Mouse (Mus musculus) Patski (cell line): ENCODE measurements around the gene Zan. TPM values are rescaled to one million over a fixed set of nuclear protein-coding genes. Genes with fewer than 3 reads are reported as not detected.
A peak's percentile ranks its signal among the peaks of the same experiment; 100 is the strongest.

Experiments
- ATAC-seq: fragments of 100-300 bp; one replicate; pipeline ENCODE4 v1.8.0; 2021
- CTCF ChIA-PET: fragments of 350-600 bp; sonication (Branson Sonifier 250); formaldehyde crosslinking; loops from one replicate; lab custom pipeline; 2022; ENCODE audit warnings: inconsistent platforms; lab: Charles Lee
- POLR2A ChIA-PET: fragments of 350-600 bp; sonication (Branson Sonifier 250); formaldehyde crosslinking; loops from one replicate; lab custom pipeline; 2022; ENCODE audit warnings: antibody characterized with exemption, inconsistent platforms; lab: Charles Lee
- DNase-seq: peaks from one replicate; pipeline ENCODE4 v3.0.0-alpha.2; 2011; ENCODE audit warnings: low read depth, low spot score
- H3K27me3 ChIP-seq: fragments of 371-371 bp; one replicate; pipeline ENCODE4 v1.5.1; 2021
- CTCF ChIP-seq: fragments of 100-300 bp; IDR thresholded peaks from one replicate; pipeline ENCODE4 v1.5.1; 2021
- in situ Hi-C: fragments of 300-500 bp; cut with MboI; formaldehyde crosslinking; loops from 3 replicates; pipeline ENCODE4 v1.11.1; 2018; ENCODE audit warnings: low pct_unique_long_range_greater_than_20kb, mixed read lengths
- polyA plus RNA-seq: library from polyadenylated mRNA; unstranded; gene quantifications from one replicate; pipeline ENCODE4 v1.2.3, GENCODE M21; 2021

The Zan gene
- polyA plus RNA-seq, 1 experiment from 2014 or later = 7.9 TPM

DNA sequence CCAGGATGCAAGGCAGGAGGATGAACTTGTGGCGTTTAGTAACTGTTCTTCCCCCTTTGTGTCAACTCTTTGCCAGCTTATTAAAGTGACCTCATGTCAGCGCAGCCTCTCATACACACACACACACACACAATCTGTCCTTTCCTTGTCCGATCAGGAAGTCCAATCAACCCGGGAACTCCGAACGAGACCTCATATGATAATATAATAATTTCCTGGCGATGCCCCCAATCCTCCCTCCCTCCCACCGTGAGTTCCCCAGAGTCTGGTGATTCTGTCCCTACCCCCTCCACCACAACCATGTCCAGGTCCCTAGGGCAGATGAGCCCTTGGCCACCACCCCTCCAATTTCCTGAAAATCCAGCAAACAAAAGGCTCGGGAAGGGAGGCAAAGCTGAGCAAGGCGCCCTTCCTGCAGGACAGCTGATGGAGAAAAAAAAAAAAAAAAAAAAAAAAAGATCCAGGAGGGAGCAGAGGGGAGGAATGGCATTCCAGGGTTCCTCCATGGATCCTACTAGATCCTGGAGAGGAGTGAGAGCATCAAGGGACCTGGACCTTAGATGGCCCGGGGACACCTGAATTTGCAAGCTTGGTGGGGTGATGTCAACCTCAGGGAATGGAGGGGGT, 138.1 kb downstream of the Zan start:
- no peak for TF ChIP-seq CTCF
- no peaks in the 10 kb centered on the region for H3K27me3 ChIP-seq
- ChIA-PET POLR2A (interaction anchor here (0.6 kb wide), 2 partner anchors 73 to 352 kb away, joined by 3 read pairs; partner anchors contain the start of gene Plod3), CTCF (interaction anchor here (1.5 kb wide), 1 partner anchor 20 kb away, joined by 4 read pairs; no protein-coding TSS in a partner anchor)
- ATAC-seq (no peak), DNase-seq (no peak)
- in situ Hi-C loops = loop anchor here (5.0 kb wide), 1 partner anchor 164 kb away; the partner anchor contains the start of gene Pop7

DNA sequence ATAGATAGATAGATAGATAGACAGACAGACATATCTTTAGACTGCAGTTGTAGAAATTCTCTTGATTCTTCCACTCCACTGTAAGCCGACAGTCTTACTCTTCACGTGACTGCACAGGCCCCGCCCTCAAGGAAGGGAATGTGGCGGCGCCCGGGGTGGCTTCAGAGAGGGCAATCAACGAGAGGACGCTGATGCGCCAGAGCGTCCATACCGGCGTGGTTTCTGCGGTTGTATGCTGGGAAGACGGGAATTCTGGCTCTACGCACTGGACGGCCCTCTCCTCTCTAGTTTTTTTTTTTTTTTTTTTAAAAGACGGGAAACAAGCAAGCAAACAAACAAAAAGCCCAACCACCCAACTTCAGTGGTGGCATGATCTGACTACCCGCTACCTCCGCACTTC, 138.6 kb downstream of the Zan start:
- H3K27me3 ChIP-seq = no peaks in the 10 kb centered on the region
- ATAC-seq = no peak
- TF ChIP-seq CTCF = no peak
- POLR2A ChIA-PET = interaction anchor here (0.6 to 0.7 kb wide), 2 partner anchors 12 to 352 kb away, joined by 3 read pairs; partner anchors contain the start of gene Plod3
- in situ Hi-C loops = loop anchor here (5.0 kb wide), 1 partner anchor 164 kb away; the partner anchor contains the start of gene Pop7
- no peak for DNase-seq
- CTCF ChIA-PET = interaction anchor here (1.5 kb wide), 1 partner anchor 20 kb away, joined by 4 read pairs; no protein-coding TSS in a partner anchor

DNA sequence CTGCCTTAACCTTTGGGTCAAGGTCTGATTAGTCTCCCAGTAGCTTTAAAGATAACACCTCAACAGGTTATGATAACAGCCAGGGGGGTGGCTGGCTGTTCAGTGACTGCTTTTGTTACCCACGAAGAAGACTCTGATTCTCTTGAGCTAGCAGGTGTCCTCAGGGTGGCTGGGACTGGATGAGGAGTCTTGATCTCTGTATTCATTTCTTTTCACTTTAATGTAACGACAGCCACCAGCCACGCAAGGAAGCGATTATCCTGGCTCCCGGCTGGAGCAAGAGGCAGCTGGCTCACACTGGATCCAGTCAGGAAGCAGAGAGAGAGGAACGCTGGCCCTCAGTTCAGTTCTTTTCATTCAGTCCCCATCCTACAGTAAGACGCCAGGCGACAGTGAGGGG, 139.7 kb downstream of the Zan start:
- CTCF ChIA-PET = interaction anchor here (1.5 kb wide), 1 partner anchor 18 kb away, joined by 4 read pairs; no protein-coding TSS in a partner anchor
- TF ChIP-seq CTCF = no peak
- POLR2A ChIA-PET = interaction anchor here (0.6 to 1.0 kb wide), 2 partner anchors 41 to 43 kb away, joined by 3 to 6 read pairs; partner anchors contain the start of gene Ufsp1
- no peaks in the 10 kb centered on the region for H3K27me3 ChIP-seq
- DNase-seq (no peak), ATAC-seq (no peak)
- in situ Hi-C loops = loop anchor here (5.0 kb wide), 1 partner anchor 165 kb away; the partner anchor contains the start of gene Pop7

DNA sequence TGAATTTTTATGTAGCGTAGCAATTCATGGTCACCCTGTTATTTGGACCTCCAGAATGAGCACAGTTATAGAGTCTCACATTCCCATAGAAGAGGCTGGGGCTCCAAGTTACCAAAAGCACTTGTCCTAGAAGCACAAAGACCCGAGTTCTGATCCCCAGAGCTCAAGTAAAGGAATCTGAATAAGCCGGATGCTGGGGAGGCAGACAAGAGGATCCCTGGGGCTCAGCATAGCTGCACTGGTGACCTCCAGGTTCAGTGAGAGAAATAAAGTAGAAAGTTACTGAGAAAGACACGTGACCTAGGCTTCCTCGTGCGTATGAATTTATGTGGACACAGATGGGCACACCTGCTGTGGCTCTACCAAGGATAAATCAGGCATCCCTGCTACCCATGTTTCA, 141.8 kb downstream of the Zan start:
- POLR2A ChIA-PET = interaction anchor here (0.5 to 1.9 kb wide), 3 partner anchors 15 to 167 kb away, joined by 3 to 5 read pairs (median 4); partner anchors contain the start of genes Ephb4 and Pop7
- CTCF ChIA-PET = interaction anchor here (1.3 to 2.3 kb wide), 3 partner anchors 9 to 166 kb away, joined by 3 to 12 read pairs (median 9); partner anchors contain the start of gene Pop7
- H3K27me3 ChIP-seq = no peaks in the 10 kb centered on the region
- in situ Hi-C loops = loop anchor here (5.0 kb wide), 1 partner anchor 167 kb away; the partner anchor contains the start of gene Pop7
- no peak for ATAC-seq
- TF ChIP-seq CTCF = no peak
- DNase-seq = no peak

DNA sequence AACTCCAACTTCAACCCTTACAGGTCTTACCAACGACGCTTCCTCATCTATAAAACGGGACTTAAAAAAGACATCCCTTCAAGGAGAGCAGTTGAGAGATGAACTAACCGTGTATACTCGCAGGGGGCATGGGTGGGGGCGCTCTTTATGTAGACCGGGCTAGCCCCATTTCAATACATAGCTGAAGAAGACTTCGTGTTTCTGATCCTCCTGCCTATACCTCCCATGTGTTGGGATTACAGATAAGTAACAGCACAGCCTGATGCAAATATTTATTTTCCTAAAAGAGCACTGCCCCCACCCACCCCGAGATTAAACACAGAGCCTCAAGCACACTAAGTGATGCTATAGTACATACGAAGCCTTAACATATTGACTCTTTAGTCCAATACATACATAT, 142.5 kb downstream of the Zan start:
- in situ Hi-C loops = loop anchor here (5.0 kb wide), 1 partner anchor 123 kb away; no protein-coding TSS in a partner anchor
- no peak for TF ChIP-seq CTCF
- ChIA-PET CTCF (interaction anchor here (0.7 to 2.3 kb wide), 16 partner anchors 10 to 167 kb away, joined by 3 to 12 read pairs (median 4); partner anchors contain the start of gene Pop7), POLR2A (interaction anchor here (0.9 to 1.9 kb wide), 3 partner anchors 16 to 168 kb away, joined by 4 to 5 read pairs (median 4); partner anchors contain the start of genes Ephb4 and Pop7)
- no peak for DNase-seq
- H3K27me3 ChIP-seq = no peaks in the 10 kb centered on the region
- no peak for ATAC-seq

DNA sequence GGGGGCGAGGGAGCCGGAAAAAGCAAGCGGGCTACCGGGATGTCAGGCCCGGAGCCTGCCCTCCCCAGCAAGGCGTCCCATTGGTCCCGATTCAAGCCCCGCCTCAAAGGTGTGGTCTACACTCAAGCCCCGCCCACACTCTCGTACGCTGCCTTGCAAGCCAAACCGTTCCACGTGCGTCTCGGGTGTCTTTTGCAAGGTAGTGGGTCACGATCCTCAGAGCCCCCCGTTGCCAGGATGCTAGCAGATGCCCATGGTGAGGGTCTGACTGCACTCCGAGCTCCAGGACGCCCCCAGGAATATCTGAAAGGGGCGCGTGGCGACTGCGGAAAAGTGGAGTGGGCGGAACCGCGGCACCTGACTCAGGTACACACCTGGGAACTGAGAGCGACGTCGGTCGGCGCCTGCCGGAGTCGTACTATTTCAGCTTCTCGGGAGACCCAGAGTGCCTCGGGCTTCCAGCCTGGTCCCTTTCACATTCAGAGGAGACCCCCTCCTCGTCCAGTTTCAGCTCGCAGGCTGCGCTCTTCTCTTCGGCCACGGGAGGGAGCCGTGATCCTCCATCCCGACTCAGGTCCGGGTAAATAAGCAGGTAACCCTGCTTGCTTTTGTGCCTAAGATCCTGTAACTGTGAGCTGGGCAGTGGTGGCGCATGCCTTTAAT, 143.2 kb downstream of the Zan start, which contains the start of gene Slc12a9:
TSS of gene Slc12a9 (minus strand) at position 86 of the 663 bp plus-strand sequence.
- no peak for TF ChIP-seq CTCF
- POLR2A ChIA-PET = interaction anchor here (0.9 to 2.2 kb wide), 4 partner anchors 17 to 168 kb away, joined by 4 to 6 read pairs (median 4); partner anchors contain the start of genes Ephb4 and Pop7
- CTCF ChIA-PET = interaction anchor here (0.7 to 2.3 kb wide), 19 partner anchors 10 to 168 kb away, joined by 3 to 12 read pairs (median 4); partner anchors contain the start of genes Pop7, Srrt and Trip6
- ATAC-seq (peak; percentile 90), DNase-seq (peak; percentile 76)
- no peaks in the 10 kb centered on the region for H3K27me3 ChIP-seq
- in situ Hi-C loops = loop anchor here (5.0 kb wide), 1 partner anchor 124 kb away; no protein-coding TSS in a partner anchor

DNA sequence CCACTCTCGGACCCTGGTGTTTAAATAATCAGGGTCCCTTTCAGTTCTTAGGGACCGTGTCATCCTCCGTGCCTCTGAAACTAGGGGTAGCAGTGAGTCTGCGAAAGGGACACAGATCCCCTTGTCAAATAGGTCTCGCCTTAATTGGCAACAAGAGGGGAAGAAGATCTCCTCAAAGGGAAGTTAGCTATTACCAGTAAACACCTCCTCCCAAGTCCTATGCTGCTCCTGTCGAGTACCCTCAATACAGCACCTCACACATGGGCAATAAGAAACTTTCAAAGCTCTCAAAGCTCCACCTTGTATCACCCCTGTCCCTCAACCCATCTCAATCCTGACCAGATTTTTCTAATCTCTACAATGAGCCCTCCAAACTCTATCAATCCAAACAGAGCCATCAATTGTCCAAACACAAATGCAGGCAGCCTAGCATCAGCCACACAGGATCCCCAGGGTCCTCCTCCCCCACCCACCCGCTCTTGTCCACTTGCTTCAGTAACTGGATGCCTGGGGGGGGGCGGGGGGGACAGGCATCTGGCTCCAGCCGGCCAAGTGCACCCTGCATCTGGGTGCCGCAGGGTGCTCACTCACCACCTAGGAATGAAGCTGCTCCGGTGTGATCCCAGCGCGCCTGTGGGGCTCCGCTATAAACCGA, 143.9 kb downstream of the Zan start:
- ATAC-seq = no peak
- H3K27me3 ChIP-seq = no peaks in the 10 kb centered on the region
- no peak for DNase-seq
- ChIA-PET POLR2A (interaction anchor here (0.9 to 2.2 kb wide), 3 partner anchors 17 to 28 kb away, joined by 3 to 6 read pairs (median 4); partner anchors contain the start of gene Ephb4), CTCF (interaction anchor here (0.7 to 2.0 kb wide), 13 partner anchors 11 to 135 kb away, joined by 3 to 12 read pairs (median 4); partner anchors contain the start of genes Srrt and Trip6)
- in situ Hi-C loops = loop anchor here (5.0 kb wide), 1 partner anchor 124 kb away; no protein-coding TSS in a partner anchor
- TF ChIP-seq CTCF = no peak

DNA sequence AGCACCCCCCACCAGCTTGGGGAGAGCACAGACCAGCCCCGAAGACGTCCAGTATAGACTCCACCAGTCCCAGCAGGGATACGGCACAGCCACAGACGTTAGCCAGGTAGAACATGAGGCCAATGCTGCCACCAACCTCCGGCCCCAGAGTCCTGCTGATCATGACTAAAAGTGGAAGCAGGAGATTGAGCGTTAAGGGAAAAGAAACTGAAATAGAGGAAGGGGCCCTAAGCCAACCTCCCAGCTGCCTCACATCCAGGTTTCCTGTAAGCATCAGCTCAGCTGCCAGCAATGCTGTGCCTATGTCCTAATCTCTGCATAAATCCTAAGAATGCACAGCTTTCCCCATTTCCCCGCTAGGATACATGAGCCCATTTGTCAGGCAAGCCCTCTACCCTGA, 146.0 kb downstream of the Zan start:
- ATAC-seq = no peak
- no peak for DNase-seq
- in situ Hi-C loops = loop anchor here (5.0 kb wide), 1 partner anchor 126 kb away; no protein-coding TSS in a partner anchor
- TF ChIP-seq CTCF = no peak
- ChIA-PET CTCF (no interaction called here), POLR2A (no interaction called here)
- H3K27me3 ChIP-seq = no peaks in the 10 kb centered on the region

Other genes with a start within 250 kb of the Zan start
- 1.8 TPM for gene Ache, start 189.5 kb downstream of the Zan start, polyA plus RNA-seq
- gene Ufsp1, start 182.4 kb downstream of the Zan start, polyA plus RNA-seq = 13.0 TPM
- gene Srrt, start 169.4 kb downstream of the Zan start, polyA plus RNA-seq = 268 TPM
- 155 TPM for gene Trip6, start 162.7 kb downstream of the Zan start, polyA plus RNA-seq
- 27.5 TPM for gene Slc12a9, start 143.5 kb downstream of the Zan start, polyA plus RNA-seq
- 109 TPM for gene Ephb4, start 127.0 kb downstream of the Zan start, polyA plus RNA-seq
- gene Pop7, start 25.5 kb upstream of the Zan start, polyA plus RNA-seq = 43.2 TPM
- 55.9 TPM for gene Gigyf1, start 41.5 kb upstream of the Zan start, polyA plus RNA-seq
- not detected for gene Epo, start 56.2 kb upstream of the Zan start, polyA plus RNA-seq
- 963 TPM for gene Gnb2, start 56.4 kb upstream of the Zan start, polyA plus RNA-seq
- not detected for gene Actl6b, start 76.5 kb upstream of the Zan start, polyA plus RNA-seq
- gene Tfr2, start 92.8 kb upstream of the Zan start, polyA plus RNA-seq = not detected
- gene Mospd3, start 124.0 kb upstream of the Zan start, polyA plus RNA-seq = 65.4 TPM
- 990 TPM for gene Pcolce, start 136.7 kb upstream of the Zan start, polyA plus RNA-seq
- gene Fbxo24, start 151.9 kb upstream of the Zan start, polyA plus RNA-seq = 2.5 TPM
- gene Lrch4, start 152.1 kb upstream of the Zan start, polyA plus RNA-seq = 31.0 TPM
- gene Gm20605, start 152.1 kb upstream of the Zan start, polyA plus RNA-seq = 17.5 TPM
- 5.2 TPM for gene Sap25, start 164.3 kb upstream of the Zan start, polyA plus RNA-seq
- 0.09 TPM for gene Irs3, start 168.7 kb upstream of the Zan start, polyA plus RNA-seq
- gene Agfg2, start 207.7 kb upstream of the Zan start, polyA plus RNA-seq = 33.1 TPM